Mouse (Mus musculus) kidney, adult 2 months (tissue): ENCODE measurements around the gene Plcb2. TPM values are rescaled to one million over a fixed set of nuclear protein-coding genes. Genes with fewer than 3 reads are reported as not detected.
A peak's percentile ranks its signal among the peaks of the same experiment; 100 is the strongest.

Experiments used
- DNase-seq: peaks from one replicate; pipeline ENCODE4 v3.0.0; 2021
- H3K27ac ChIP-seq: fragments of 200-500 bp; 2 replicates; pipeline ENCODE4 v1.5.1; 2012; ENCODE audit warnings: low read depth, low read length, control low read depth, inconsistent platforms; ENCODE audit not compliant: insufficient read depth
- H3K27me3 ChIP-seq: fragments of 200-500 bp; replicated peaks from 2 replicates; pipeline ENCODE4 v1.6.1; 2012; ENCODE audit warnings: mild to moderate bottlenecking, moderate library complexity, low read length, inconsistent platforms; ENCODE audit not compliant: control insufficient read depth, insufficient read depth
- H3K36me3 ChIP-seq: fragments of 200-500 bp; 2 replicates; pipeline ENCODE4 v1.6.1; 2012; ENCODE audit warnings: mild to moderate bottlenecking, moderate library complexity, low read length, inconsistent platforms; ENCODE audit not compliant: control insufficient read depth, insufficient read depth
- H3K4me1 ChIP-seq: fragments of 200-500 bp; 2 replicates; pipeline ENCODE4 v1.6.1; 2011; ENCODE audit warnings: low read length; ENCODE audit not compliant: control insufficient read depth, insufficient read depth
- H3K4me3 ChIP-seq: fragments of 200-500 bp; 2 replicates; pipeline ENCODE4 v1.5.1; 2011; ENCODE audit warnings: mild to moderate bottlenecking, low read depth, low read length, control low read depth; ENCODE audit not compliant: insufficient read depth
- CTCF ChIP-seq: fragments of 200-500 bp; conservative IDR thresholded peaks from 2 replicates; pipeline ENCODE4 v1.5.1; 2011; ENCODE audit warnings: low read depth, mild to moderate bottlenecking, control low read depth, low read length, moderate library complexity, mixed read lengths; ENCODE audit not compliant: insufficient read depth, insufficient read length
- POLR2A ChIP-seq: fragments of 200-500 bp; IDR thresholded peaks from one replicate; pipeline ENCODE4 v1.6.1; 2011; ENCODE audit warnings: low read depth, low read length, control low read depth
- whole genome bisulfite sequencing: fragments of 180-500 bp; shearing (Covaris S2); methylation state at CpG from one replicate; pipeline ENCODE4 v1.1.7; 2018; 5-methylcytosine and 5-hydroxymethylcytosine counted together
- polyA plus RNA-seq: library from polyadenylated mRNA; depleted of rRNA; stranded (reverse); fragments of >200 nt; gene quantifications from 2 replicates; pipeline ENCODE4 v1.2.3, GENCODE M21; 2012; rRNA removed

Gene Plcb2
- polyA plus RNA-seq: 1.9 and 3.7 TPM in 2 replicates

DNA sequence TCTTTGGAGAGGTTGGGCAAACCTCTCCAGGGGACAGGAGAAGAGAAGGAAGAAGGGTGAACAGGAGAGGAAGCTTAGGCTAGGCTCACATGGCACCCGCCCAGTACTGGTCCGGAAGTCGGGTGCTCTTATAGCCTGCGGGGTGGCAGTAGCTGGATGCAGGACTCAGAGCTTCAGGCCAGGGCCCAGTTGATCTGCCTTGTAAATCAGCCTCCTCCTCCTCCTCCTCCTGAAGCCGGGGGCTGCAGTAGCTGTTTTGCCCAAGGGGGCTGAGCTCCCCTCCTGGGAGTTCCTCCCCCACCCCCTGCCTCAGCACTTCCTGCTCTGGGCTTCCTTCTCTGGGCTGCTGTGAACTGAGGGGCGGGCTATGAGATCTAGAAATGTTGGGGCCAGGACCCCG lies at the start of gene Plcb2:
Gene Plcb2 (minus strand): TSS at position 102 of the 400 bp plus-strand sequence.
- no peak for TF ChIP-seq POLR2A
- no peak for TF ChIP-seq CTCF
- peak; percentile 27 for DNase-seq

DNA sequence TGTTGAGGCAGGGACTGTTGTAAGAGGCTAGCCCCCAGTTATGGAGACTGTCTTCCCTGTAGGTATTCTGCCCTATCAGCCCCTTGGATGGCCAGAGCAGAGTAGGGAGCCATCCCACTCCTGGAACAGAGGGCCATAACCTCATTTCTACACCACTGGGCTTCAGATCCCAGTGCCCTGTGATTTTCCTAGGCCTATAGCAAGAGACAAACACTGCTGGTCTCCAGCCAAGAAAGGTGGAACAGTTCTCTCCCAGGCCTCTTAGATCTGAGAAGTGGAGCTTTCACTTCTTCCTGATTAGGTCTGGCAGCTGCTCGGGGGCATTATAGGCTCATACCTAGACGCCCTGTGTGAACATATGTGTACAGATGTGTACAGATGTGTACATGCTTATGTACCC lies 48.1 kb upstream of the Plcb2 start:
- H3K36me3 ChIP-seq: no peaks in the 10 kb centered on the region
- 76% methylated on average over 2 of the region's 2 CpGs for WGBS
- H3K4me1 ChIP-seq: no peaks in the 10 kb centered on the region
- DNase-seq: no peak
- no peak for TF ChIP-seq POLR2A
- TF ChIP-seq CTCF: no peak
- no peak overlapping the region for H3K27ac ChIP-seq
- H3K27me3 ChIP-seq: no peaks in the 10 kb centered on the region
- no peak overlapping the region for H3K4me3 ChIP-seq

More for the DNA sequence above, at the start of gene Plcb2:
- H3K27me3 ChIP-seq: no peaks in the 10 kb centered on the region
- H3K4me1 ChIP-seq: no peaks in the 10 kb centered on the region
- peak within 1 kb of the TSS; percentile 32; the same call in 1 of the 2 replicates for H3K4me3 ChIP-seq
- H3K36me3 ChIP-seq: no peaks in the 10 kb centered on the region
- 29% methylated on average over 7 of the region's 7 CpGs for WGBS
- no peak within 1 kb of the TSS for H3K27ac ChIP-seq

DNA sequence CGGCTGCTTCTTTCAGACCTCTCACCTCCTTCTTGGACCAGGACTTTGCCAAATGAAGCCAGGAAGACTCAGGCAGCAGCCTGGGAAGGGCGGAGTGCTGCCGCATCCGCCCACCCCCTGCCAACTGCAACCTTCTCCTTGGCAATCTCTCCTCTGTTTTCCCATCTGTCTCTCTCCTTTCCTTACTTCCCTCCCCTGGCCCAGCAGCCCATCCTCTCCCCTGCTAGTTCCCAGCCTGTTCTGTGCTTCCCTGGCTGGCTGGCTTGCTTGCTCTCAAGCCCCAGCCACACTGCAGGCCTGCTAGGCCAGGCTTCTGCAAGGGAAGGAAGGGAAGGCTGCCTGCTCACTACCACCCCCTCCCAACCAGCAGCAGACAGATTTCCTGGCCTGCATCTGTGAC lies 47.6 kb upstream of the Plcb2 start:
- no peaks in the 10 kb centered on the region for H3K36me3 ChIP-seq
- H3K4me1 ChIP-seq: no peaks in the 10 kb centered on the region
- no peaks in the 10 kb centered on the region for H3K27me3 ChIP-seq
- 74% methylated on average over 4 of the region's 4 CpGs for WGBS
- no peak overlapping the region for H3K27ac ChIP-seq
- no peak for DNase-seq
- TF ChIP-seq POLR2A (no peak), CTCF (no peak)
- no peak overlapping the region for H3K4me3 ChIP-seq

DNA sequence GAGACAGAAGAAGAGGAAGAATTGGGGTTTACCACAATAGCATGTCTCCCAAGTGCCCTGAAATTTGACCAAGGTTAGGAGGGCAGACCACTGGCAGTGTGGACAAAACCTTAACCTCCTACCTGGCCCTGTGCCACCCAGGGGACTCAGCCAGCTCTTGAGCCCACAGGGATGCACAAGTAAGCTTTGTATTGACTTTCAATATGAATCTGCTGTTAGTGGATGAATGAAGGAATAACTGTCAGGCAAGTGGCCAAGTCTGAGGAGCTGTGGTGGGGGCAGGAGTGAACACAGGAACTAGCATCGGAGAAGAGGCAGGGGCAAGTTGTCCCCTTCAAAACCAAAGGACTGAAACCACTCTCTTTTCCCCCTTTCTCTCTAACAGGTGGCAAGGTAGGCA lies 47.2 kb upstream of the Plcb2 start:
- no peak overlapping the region for H3K27ac ChIP-seq

DNA sequence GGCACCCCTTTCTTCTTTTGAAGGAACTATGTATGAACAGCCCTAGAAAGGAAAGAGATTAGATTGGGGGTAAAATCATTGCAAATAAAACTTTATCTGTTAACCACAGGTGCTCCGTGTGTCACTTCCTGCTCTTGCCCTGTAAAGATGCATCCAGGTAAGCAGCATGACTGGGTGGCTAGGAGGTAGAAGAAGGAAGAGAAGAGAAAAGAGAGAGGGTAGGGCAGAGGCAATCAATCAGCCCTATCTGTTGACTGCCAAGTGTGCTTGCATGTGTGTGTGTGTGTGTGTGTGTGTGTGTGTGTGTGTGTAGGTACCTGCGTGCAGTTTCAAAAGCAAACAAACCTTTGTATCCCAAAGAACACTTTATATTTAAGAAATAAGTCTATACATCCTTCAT lies 46.3 kb upstream of the Plcb2 start:
- no peak for DNase-seq
- H3K27me3 ChIP-seq: no peaks in the 10 kb centered on the region
- no peaks in the 10 kb centered on the region for H3K36me3 ChIP-seq
- H3K27ac ChIP-seq: no peak overlapping the region
- H3K4me1 ChIP-seq: no peaks in the 10 kb centered on the region
- H3K4me3 ChIP-seq: no peak overlapping the region
- no peak for TF ChIP-seq POLR2A
- no peak for TF ChIP-seq CTCF
- 75% methylated on average over 2 of the region's 2 CpGs for WGBS

More for the DNA sequence above, 47.2 kb upstream of the Plcb2 start:
- H3K36me3 ChIP-seq: no peaks in the 10 kb centered on the region
- no peaks in the 10 kb centered on the region for H3K4me1 ChIP-seq
- no peak overlapping the region for H3K4me3 ChIP-seq
- H3K27me3 ChIP-seq: no peaks in the 10 kb centered on the region
- TF ChIP-seq CTCF (no peak), POLR2A (no peak)
- DNase-seq: no peak
- 75% methylated on average over 1 of the region's 1 CpGs for WGBS

DNA sequence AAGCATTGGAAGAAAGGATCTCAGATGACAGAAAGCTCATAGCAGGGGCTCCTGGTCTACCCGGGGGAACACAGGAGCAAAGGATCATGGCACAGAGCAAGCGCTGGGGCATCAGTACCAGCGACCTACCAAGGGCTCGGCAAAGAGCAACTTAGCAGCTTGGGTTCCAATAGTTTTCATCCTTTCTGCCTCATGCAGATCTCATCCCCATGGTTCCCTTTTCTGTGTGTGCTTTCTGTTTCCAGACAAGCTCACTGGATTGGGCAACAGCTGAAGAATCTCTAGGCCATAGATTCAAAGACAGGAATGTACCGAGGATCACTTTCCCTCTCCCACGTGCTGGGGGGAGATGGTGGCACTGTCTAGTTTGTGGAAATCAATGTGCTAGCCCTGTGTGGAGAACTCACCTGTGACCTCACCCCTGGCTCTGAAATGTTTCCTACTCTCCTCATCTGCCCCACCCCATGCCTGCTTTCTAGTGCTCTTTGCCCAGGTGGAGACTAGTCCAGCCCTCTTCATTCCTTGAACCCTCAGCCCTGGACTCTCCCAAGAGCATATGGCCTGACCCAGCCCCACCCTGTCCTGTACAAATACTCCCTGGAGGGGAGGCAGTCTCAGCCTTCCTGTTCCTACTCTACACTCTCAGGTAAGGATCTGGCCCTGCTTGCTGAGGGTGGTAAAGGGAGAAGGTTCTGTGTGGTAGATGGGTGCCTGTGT lies 44.1 kb upstream of the Plcb2 start, which contains the start of gene Phgr1:
Gene Phgr1 (plus strand): TSS at position 612 of the 717 bp plus-strand sequence.
- Histone ChIP-seq H3K27ac (no peak within 1 kb of the TSS), H3K27me3 (no peaks in the 10 kb centered on the region), H3K36me3 (no peaks in the 10 kb centered on the region), H3K4me1 (no peaks in the 10 kb centered on the region), H3K4me3 (no peak within 1 kb of the TSS)
- 70% methylated on average over 6 of the region's 6 CpGs for WGBS
- TF ChIP-seq CTCF: no peak
- DNase-seq: no peak

DNA sequence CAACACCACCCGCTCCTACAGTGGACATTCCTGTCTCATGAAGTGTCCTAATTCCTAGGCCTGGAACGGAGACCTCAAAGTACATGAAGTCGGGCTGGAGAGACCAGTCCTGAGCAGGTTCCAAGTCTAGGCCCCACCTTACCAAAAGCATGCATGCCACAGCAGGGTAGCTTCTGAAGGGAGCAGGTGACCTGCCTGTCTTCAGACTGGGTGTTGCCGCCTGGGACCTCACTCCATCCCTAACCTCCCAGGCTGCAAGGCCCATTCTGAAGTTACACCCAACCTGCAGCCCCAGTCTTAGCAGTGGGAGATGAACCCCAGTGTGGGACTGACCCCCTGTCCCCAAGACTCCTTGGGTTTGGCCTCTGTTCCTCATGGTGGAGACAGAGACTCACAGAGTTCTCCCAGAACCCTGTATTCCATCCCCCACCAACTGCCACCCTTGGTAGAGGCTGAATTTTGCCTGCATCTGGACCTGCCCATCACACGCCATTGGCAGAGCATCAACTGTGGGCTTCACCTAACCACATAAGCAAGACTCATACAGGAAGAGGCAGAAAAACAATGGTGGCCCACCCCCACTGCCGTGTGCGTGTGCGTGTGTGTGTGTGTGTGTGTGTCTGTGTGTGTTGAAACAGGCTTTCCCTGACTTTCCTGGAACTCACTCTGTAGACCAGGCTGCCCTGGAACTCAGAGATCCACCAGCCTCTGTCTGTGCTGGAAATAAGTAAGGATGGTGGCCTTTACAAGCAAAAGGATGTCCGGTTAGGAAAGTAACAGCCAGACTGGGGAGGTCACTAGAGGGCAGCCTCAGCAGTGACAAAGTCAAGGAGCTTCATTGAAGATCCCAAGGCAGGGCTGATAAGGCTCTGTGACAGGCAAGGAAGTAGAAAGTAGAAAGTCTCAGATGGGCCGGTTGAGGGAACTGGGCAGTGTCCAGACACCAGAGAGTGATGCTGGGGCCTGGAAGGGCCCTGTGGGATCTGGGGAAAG lies 38.1 kb upstream of the Plcb2 start:
- H3K27ac ChIP-seq: no peak overlapping the region
- no peaks in the 10 kb centered on the region for H3K27me3 ChIP-seq
- no peak for DNase-seq
- 0 out of 2 replicates have a peak, but pooled peaks have one; percentile 14 for TF ChIP-seq CTCF
- TF ChIP-seq POLR2A: no peak
- WGBS: 77% methylated on average over 10 of the region's 10 CpGs
- no peaks in the 10 kb centered on the region for H3K36me3 ChIP-seq
- H3K4me1 ChIP-seq: peaks cover 14% of the 10 kb centered on the region; the same call in 1 of the 2 replicates
- H3K4me3 ChIP-seq: no peak overlapping the region
